ENCODE assay signal across 10 mouse cellular contexts in the genomic region with DNA sequence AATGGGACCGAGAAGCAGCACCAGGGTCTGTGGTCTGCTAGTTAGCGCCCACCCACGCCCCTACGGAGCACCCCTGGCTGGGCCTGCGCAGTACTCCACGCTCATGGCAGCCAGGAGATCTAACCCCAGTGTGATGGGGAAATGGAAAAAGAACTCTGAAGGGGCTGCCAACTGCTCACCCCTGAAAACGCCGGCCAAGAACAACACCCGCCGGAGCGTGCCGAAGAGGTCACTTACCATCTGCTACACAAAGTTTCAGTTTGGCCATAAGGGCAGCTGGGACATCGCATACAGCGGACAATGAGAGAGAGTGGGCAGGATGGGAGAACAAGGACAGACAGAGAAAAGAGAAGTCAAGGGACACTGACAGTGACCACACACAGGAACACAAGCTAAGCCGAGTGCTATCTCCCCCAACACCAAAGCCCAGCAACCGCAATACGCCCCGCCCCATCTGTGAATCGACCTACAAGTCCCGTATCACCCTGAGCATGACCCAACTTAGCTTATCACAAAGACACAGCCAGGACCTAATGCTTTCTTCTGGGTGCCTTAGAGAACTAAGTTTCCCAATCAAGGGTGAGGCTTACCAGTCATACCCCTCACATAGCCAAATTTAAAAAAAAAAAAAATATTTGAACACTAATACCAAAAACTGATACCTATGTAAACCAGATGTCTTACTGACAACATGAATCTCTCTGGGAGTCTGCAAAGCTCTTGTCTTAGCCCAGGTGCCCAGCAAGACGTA. TPM values are rescaled to one million over a fixed set of nuclear protein-coding genes. Genes with fewer than 3 reads are reported as not detected.
DNase-seq lines count a peak whose midpoint lies in the region; ATAC-seq and TF ChIP-seq lines count a peak whose summit lies in the region.
"Had no signal": no experiment of that assay in that cellular context is flagged by ENCODE, and none has a peak within 500 bp of the region (broad histone marks: within the 10 kb centered on the region; RNA-seq: fewer than 3 reads in every experiment).

No protein-coding gene starts in this region.

- peaks cover 35% of the 10 kb centered on the region for H3K36me3 ChIP-seq in lung, embryonic 14.5 days (ENCODE audit: insufficient read depth)
- H3K36me3 ChIP-seq in liver, embryonic 12.5 days, result peaks cover 43% of the 10 kb centered on the region
- H3K36me3 ChIP-seq in stomach, embryonic 14.5 days (ENCODE audit: control insufficient read depth, insufficient read depth, low read length), result peaks cover 26% of the 10 kb centered on the region
- 0 out of 2 replicates have a peak, but pooled peaks cover 10% of the 10 kb centered on the region for H3K36me3 ChIP-seq in neural tube, embryonic 15.5 days

- no peak for DNase-seq in lung, embryonic 14.5 days
- DNase-seq in lung, adult 18-20 months, result no peak
- DNase-seq in c-Kit-positive CD71-positive TER-119-negative erythroid progenitor cells, embryonic 14.5 days (ENCODE audit: low read depth), result peak; percentile 96
- DNase-seq in frontal cortex, postnatal 14 days (ENCODE audit: low spot score in 2 of 2), result no peak
- DNase-seq: cerebellum, adult 2 months; thymus, postnatal 36 days had no signal

- WGBS in lung, embryonic 14.5 days, result 76% methylated on average over 21 of the region's 21 CpGs
- 22% methylated on average over 21 of the region's 21 CpGs for WGBS in liver, embryonic 12.5 days (ENCODE audit: insufficient replicate concordance)
- 89% methylated on average over 21 of the region's 21 CpGs for WGBS in stomach, embryonic 14.5 days
- 81% methylated on average over 21 of the region's 21 CpGs for WGBS in neural tube, embryonic 15.5 days

- H3K4me1 ChIP-seq in lung, embryonic 14.5 days (ENCODE audit: insufficient read depth), result peaks cover 25% of the 10 kb centered on the region
- H3K4me1 ChIP-seq in liver, embryonic 12.5 days, result peaks cover 75% of the 10 kb centered on the region
- H3K4me1 ChIP-seq in stomach, embryonic 14.5 days (ENCODE audit: control insufficient read depth, insufficient read depth, low read length), result peaks cover 23% of the 10 kb centered on the region
- peaks cover 26% of the 10 kb centered on the region for H3K4me1 ChIP-seq in neural tube, embryonic 15.5 days

- peak overlapping the region; percentile 20; the same call in 1 of the 2 replicates for H3K9ac ChIP-seq in lung, embryonic 14.5 days
- H3K9ac ChIP-seq in liver, embryonic 12.5 days, result peak overlapping the region; percentile 96
- H3K9ac ChIP-seq in stomach, embryonic 14.5 days (replicated peaks; ENCODE audit: low read depth, low read length), result no peak overlapping the region
- no peak overlapping the region for H3K9ac ChIP-seq in neural tube, embryonic 15.5 days (replicated peaks)
- H3K9ac ChIP-seq: limb, embryonic 15.5 days had no signal

- peak overlapping the region; percentile 11; the same call in 1 of the 2 replicates for H3K4me2 ChIP-seq in lung, embryonic 14.5 days
- H3K4me2 ChIP-seq in liver, embryonic 12.5 days, result peak overlapping the region; percentile 83
- H3K4me2 ChIP-seq in stomach, embryonic 14.5 days (replicated peaks; ENCODE audit: low read depth, low read length), result no peak overlapping the region
- no peak overlapping the region for H3K4me2 ChIP-seq in neural tube, embryonic 15.5 days
- H3K4me2 ChIP-seq: limb, embryonic 15.5 days had no signal

- H3K27me3 ChIP-seq in lung, embryonic 14.5 days (ENCODE audit: insufficient read depth, low read length), result no peaks in the 10 kb centered on the region
- H3K27me3 ChIP-seq in liver, embryonic 12.5 days (replicated peaks), result no peaks in the 10 kb centered on the region
- no peaks in the 10 kb centered on the region for H3K27me3 ChIP-seq in stomach, embryonic 14.5 days (ENCODE audit: control insufficient read depth, insufficient read depth, low read length)
- no peaks in the 10 kb centered on the region for H3K27me3 ChIP-seq in neural tube, embryonic 15.5 days (replicated peaks)
- H3K27me3 ChIP-seq: limb, embryonic 15.5 days had no signal

- ATAC-seq in lung, embryonic 14.5 days (ENCODE audit: insufficient read depth), result no peak
- ATAC-seq in liver, embryonic 12.5 days, result peak; percentile 95
- peak; percentile 66; the same call in 1 of the 2 replicates for ATAC-seq in stomach, embryonic 14.5 days (ENCODE audit: insufficient number of reproducible peaks, insufficient read depth, low FRiP score, low read depth)
- no peak for ATAC-seq in neural tube, embryonic 15.5 days (ENCODE audit: low FRiP score)

- H3K4me3 ChIP-seq in lung, embryonic 14.5 days (ENCODE audit: low read depth, low read length), result peak overlapping the region; percentile 19; the same call in 1 of the 2 replicates
- peak overlapping the region; percentile 80 for H3K4me3 ChIP-seq in liver, embryonic 12.5 days
- H3K4me3 ChIP-seq in stomach, embryonic 14.5 days (ENCODE audit: low read depth, low read length), result no peak overlapping the region
- no peak overlapping the region for H3K4me3 ChIP-seq in neural tube, embryonic 15.5 days (replicated peaks)
- H3K4me3 ChIP-seq: limb, embryonic 15.5 days had no signal

- TF ChIP-seq CTCF in lung, embryonic 14.5 days (IDR thresholded peaks at IDR 0.05; ENCODE audit: low read depth), result no peak

- peak overlapping the region; percentile 67 for H3K27ac ChIP-seq in lung, embryonic 14.5 days (ENCODE audit: low read depth)
- peak overlapping the region; percentile 100 for H3K27ac ChIP-seq in liver, embryonic 12.5 days
- no peak overlapping the region for H3K27ac ChIP-seq in stomach, embryonic 14.5 days (ENCODE audit: low read length)
- H3K27ac ChIP-seq in neural tube, embryonic 15.5 days (replicated peaks), result no peak overlapping the region
- H3K27ac ChIP-seq: limb, embryonic 15.5 days had no signal

- H3K9me3 ChIP-seq in lung, embryonic 14.5 days (ENCODE audit: low read depth, low read length), result no peaks in the 10 kb centered on the region
- no peaks in the 10 kb centered on the region for H3K9me3 ChIP-seq in liver, embryonic 12.5 days (replicated peaks)
- H3K9me3 ChIP-seq in stomach, embryonic 14.5 days (ENCODE audit: control insufficient read depth, low read depth, low read length), result no peaks in the 10 kb centered on the region
- H3K9me3 ChIP-seq in neural tube, embryonic 15.5 days (replicated peaks), result no peaks in the 10 kb centered on the region
- H3K9me3 ChIP-seq: limb, embryonic 15.5 days had no signal

RNA-seq across cellular contexts. Expression of a gene that starts 38.8 kb away (rescaled TPM):
- polyA plus RNA-seq in lung, embryonic 14.5 days (2014; fragmentation: Nextera tagmentation; extraction: Ambion mirVana), result 22.9 and 28.4 TPM in 2 replicates
- 70.5 and 76.3 TPM in 2 replicates for polyA plus RNA-seq in liver, embryonic 12.5 days (2016; fragmentation: Nextera tagmentation; extraction: Ambion mirVana)
- 29.5 and 30.2 TPM in 2 replicates for polyA plus RNA-seq in stomach, embryonic 14.5 days (2014; fragmentation: Nextera tagmentation; extraction: Ambion mirVana)
- 9.0 and 11.8 TPM in 2 replicates for polyA plus RNA-seq in neural tube, embryonic 15.5 days (2015; fragmentation: Nextera tagmentation; extraction: Ambion mirVana)

Comparison
In these comparisons a context has a peak if more than half of its experiments do, and no peak if none do; other contexts are left out.
1. ATAC-seq: peak in liver, embryonic 12.5 days (single experiment) and stomach, embryonic 14.5 days (single experiment); none in lung, embryonic 14.5 days (single experiment) and neural tube, embryonic 15.5 days (single experiment).
2. H3K27ac ChIP-seq: peak in lung, embryonic 14.5 days (single experiment) and liver, embryonic 12.5 days (single experiment); none in stomach, embryonic 14.5 days (single experiment) and neural tube, embryonic 15.5 days (single experiment).
3. H3K4me2 ChIP-seq: peak in lung, embryonic 14.5 days (single experiment) and liver, embryonic 12.5 days (single experiment); none in stomach, embryonic 14.5 days (single experiment) and neural tube, embryonic 15.5 days (single experiment).
4. H3K4me3 ChIP-seq: peak in lung, embryonic 14.5 days (single experiment) and liver, embryonic 12.5 days (single experiment); none in stomach, embryonic 14.5 days (single experiment) and neural tube, embryonic 15.5 days (single experiment).
5. H3K9ac ChIP-seq: peak in lung, embryonic 14.5 days (single experiment) and liver, embryonic 12.5 days (single experiment); none in stomach, embryonic 14.5 days (single experiment) and neural tube, embryonic 15.5 days (single experiment).